Mouse (Mus musculus): Measurements from ENCODE around the gene Dnaic2.

Dnaic2 gene

GRCm38 (mm10) chr11:114740598-114740997 is 13.4 kb downstream of the Dnaic2 start:
- intact Hi-C loops (cut with DNase I), result no loop called here

GRCm38 (mm10) chr11:114741451-114741850 is 14.2 kb downstream of the Dnaic2 start:
- intact Hi-C loops (cut with DNase I), result no loop called here

DNA sequence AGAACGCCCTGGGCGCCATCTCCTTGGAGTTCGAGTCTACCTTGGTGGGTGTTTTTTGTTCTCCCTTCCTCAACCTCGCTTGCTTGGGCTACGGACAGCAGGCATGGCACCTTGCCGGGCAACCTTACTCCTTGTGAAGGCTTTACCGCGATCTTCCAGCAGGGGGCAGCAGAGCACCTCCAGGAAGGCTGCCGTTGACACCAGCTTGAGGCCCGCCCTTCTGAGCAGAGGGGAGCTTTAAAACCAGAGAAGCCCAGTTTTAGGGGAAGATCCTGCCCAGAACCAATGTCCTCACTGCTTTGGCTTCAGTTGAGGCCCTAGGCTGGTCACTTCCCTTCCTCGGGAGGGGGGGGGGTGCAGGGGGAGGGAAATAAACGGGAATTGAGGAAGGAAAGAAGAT is 17.9 kb downstream of the Dnaic2 start:
- intact Hi-C loops (cut with DNase I), result loop anchor here (1.0 to 5.0 kb wide), 2 partner anchors 44 to 167 kb away; no protein-coding TSS in a partner anchor

DNA sequence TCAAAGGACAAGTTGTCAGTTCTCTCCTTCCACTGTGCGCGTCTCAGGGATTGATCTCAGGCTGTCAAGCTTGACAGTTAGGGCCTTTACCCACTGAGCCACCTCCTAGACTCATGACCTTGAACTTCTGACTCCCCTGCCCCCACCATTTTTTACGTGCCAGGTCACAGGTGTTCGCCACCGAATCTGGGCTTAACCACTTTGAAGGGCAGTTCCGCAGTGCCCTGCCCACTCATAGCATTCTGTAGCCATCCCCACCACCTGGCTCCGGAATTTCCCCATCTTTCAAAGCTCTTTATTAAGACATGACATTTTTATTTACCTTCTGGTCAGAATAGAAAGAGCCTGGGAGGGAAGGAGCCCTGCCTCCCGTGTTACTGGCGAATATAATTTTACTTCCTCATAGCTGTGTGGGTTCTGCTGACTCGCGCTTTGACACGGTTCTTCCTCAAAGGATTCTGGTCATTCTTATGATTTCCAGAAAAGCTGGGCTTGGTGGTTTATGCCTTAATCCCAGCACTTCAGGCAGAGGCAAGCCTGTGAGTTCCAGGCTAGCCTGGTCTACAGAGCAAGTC is 20.4 kb downstream of the Dnaic2 start:
- intact Hi-C loops (cut with DNase I), result loop anchor here (5.0 kb wide), 1 partner anchor 165 kb away; no protein-coding TSS in a partner anchor

DNA sequence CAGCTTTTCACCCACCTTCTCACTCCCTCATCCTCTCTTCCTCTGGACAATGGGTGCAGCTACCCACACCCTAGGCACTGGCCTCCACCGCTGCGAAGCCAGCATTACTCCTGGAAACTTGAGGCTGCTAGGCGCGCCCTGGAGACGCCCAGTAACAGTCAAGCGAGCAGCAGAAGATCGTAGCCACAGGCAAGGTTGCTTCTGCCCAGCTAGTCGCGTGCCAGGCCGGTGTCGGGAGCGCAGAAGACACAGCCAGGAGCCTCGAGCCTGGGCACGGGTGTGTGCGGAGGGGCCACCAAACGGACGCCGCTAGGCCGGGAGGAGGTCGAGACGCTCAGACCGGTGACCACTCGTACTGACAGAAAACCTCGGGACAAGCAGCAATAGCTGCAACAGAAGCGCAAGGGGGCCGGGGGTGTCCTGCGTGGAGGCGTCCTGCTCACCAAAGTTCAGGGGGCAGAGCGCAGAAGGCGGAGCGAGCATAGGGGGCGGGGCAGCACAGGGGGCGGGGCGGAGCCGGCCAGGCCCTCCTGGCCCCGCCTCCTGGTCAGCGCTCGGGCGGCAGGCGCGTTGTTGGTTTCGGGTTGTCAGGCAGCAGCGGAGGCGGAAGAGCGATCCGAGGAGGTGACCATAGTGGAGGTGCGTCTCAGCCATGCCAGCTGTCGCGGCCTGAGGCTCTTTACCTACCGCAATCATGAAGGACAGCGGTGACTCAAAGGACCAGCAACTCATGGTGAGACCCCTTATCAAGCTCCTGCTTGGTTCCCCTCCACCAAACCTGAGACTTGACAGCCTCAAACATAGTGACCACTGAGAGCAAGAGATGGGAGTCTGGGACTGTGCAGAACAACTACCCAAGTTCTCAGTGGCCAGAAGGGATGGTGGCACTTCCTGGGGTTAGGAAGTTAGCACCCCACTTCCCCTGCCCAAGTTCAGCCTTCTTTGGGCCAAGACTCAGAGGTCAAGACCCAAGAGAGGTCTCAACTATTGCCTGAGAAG is 37.9 kb downstream of the Dnaic2 start, which contains the start of gene Kif19a:
Gene Kif19a, plus strand, starts transcription at position 569 of the 999 bp plus-strand sequence.
- intact Hi-C loops (cut with DNase I), result no loop called here

DNA sequence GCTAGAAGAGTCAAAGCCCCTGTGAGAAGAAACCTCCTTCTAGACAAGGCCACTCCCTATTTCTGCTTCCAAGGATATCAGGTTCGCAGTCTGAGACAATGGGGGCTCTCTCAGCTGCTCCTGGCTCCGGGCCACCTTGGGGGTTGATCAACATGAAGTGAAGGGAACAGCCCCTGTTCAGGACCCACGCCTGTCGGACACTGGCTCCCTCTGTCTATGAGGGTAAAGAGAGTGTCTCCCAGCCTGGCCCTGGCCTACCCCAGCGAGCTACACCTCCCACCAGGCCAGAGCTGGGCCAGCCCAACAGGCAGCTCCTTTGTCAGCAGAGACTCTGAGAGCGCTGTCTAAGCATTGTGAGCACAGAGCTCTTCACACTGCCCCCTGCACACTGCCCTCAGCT is 42.7 kb downstream of the Dnaic2 start:
- intact Hi-C loops (cut with DNase I), result no loop called here

- intact Hi-C loops (cut with DNase I), result no loop called here
These were observed 44.7 kb downstream of the Dnaic2 start for GRCm38 (mm10) chr11:114771896-114772295.

DNA sequence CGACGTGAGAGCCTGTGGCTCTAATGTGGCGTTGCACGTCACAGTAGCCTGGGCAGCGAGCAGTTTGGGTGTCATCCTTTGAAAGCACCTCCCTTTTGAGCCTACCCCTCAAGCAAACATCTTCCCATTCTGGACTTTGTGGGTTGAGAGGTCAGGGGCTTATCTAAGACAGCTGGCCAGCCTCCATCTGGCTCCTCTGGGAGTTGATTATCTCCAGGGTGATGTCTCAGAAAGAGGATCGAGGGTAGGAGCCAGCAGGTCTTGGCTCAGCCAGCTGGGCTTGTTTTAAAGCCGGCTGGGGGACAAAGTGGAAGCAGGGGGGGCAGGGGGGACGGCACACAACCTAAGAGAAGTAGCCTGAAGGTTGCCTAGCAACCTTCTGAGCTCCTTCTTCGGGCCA is 52.9 kb downstream of the Dnaic2 start:
- intact Hi-C loops (cut with DNase I), result no loop called here

DNA sequence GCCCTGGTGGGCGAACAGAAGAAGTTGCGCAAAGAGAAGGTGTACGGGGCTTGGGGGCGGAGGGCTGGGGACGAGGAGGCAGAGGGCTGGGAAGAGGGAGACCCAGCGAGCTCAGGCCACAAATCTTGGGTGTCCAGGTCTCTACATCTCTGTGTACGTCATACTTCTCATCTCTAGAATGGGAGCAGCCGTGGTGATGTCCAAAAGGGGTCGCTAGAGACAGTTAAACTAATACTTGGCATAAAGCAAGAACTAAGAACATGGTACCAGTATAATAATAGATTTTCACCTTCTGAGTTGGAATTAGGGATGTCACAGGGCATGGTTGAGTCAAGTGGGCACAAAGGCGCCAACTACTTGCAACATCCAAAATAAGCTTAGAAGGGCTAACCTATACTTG is 58.7 kb downstream of the Dnaic2 start:
- intact Hi-C loops (cut with DNase I), result no loop called here

DNA sequence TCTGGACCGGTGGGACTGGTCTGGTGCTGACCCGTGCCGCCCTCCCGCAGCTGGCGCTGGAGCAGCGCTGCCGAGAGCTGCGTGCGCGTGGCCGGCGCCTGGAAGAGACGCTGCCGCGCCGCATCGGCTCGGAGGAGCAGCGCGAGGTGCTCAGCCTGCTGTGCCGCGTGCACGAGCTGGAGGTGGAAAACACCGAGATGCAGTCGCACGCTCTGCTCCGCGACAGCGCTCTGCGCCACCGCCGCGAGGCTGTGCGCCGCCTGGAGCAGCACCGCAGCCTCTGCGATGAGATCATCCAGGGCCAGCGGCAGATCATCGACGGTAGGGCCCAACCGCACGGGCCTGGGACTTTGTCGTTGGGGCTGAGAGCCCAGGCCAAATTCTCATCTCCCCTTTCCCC is 59.1 kb downstream of the Dnaic2 start:
- intact Hi-C loops (cut with DNase I), result no loop called here

- intact Hi-C loops (cut with DNase I), result no loop called here
These were observed 60.4 kb downstream of the Dnaic2 start for GRCm38 (mm10) chr11:114787611-114788010.

DNA sequence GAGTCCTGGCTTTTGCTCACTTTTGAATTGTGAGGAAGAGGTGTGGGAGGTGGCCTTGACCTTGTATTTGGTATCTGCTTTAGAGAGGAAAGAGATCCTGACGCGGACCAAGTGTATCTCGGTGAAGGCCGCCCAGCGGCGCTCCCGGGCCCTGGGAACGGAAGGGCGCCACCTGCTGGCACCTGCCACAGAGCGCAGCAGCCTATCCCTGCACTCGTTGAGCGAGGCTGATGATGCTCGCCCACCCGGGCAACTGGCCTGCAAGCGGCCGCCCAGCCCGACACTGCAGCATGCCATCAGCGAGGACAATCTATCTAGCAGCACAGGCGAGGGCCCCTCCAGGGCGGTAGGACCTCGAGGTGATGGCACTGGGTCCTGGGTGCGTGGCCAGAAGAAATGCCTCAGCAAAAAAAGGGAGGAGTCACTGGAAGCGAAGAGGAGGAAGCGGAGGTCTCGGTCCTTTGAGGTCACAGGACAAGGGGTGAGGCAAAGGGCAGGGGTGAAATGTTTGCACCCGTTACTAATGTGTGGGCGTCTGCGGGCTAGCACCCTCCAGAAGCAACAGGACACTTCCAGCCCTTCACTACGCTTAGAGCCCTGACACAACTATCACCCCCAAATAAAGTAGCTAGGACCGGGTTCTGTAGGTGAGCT is 62.0 kb downstream of the Dnaic2 start:
- intact Hi-C loops (cut with DNase I), result loop anchor here (1.0 kb wide), 1 partner anchor 44 kb away; no protein-coding TSS in a partner anchor

GRCm38 (mm10) chr11:114789716-114790115 is 62.5 kb downstream of the Dnaic2 start:
- intact Hi-C loops (cut with DNase I), result loop anchor here (1.0 to 10.0 kb wide), 2 partner anchors 44 to 355 kb away; no protein-coding TSS in a partner anchor

GRCm38 (mm10) chr11:114790171-114790570 is 63.0 kb downstream of the Dnaic2 start:
- intact Hi-C loops (cut with DNase I), result loop anchor here (10.0 kb wide), 1 partner anchor 355 kb away; no protein-coding TSS in a partner anchor

DNA sequence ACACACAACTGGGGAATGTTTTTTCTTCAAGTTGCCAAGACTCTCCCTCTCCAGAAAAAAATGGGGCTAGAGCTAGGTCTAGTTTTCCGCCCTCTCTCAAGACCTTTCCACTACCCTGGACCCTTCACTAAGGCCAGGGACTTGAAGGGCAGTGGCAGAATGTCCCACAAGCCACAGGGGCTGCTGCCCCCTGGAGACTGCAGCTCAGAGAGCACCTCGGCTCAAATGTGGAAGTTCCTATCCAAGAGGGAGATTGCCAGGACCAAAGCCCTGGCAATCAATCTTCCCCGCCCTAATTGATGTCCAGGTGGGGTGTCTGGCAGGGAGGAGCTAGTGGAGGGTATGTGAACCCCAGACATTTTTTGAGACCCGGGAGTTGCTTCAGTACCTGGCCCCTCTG is 63.6 kb downstream of the Dnaic2 start:
- intact Hi-C loops (cut with DNase I), result loop anchor here (10.0 kb wide), 1 partner anchor 354 kb away; no protein-coding TSS in a partner anchor

DNA sequence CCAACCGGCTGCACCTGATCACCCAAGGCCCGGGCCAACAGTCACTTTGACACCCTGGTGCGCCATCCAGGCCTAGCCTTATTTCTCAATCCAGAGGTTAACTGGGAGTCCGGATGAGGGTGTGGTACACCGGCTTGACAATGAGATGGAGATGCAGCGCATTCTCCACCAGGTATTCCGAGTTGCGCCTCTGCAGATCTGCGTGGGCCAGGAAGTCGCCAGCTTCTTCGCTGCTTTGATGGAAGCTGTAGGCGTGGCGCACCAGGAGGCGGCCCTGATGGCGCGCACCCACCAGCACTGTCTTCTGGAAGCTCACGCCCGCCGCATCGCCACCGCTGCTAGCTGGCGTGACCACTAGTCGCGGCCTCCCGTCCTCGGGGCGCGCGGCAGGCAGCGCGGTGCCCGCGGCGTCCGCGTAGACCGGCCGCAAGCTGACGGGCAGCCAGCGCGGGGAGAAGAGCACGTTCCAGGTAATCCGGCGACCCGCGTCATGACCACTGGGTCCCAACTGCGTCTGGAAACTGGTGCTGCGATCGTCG is 64.2 kb downstream of the Dnaic2 start:
- intact Hi-C loops (cut with DNase I), result loop anchor here (10.0 kb wide), 1 partner anchor 353 kb away; no protein-coding TSS in a partner anchor

DNA sequence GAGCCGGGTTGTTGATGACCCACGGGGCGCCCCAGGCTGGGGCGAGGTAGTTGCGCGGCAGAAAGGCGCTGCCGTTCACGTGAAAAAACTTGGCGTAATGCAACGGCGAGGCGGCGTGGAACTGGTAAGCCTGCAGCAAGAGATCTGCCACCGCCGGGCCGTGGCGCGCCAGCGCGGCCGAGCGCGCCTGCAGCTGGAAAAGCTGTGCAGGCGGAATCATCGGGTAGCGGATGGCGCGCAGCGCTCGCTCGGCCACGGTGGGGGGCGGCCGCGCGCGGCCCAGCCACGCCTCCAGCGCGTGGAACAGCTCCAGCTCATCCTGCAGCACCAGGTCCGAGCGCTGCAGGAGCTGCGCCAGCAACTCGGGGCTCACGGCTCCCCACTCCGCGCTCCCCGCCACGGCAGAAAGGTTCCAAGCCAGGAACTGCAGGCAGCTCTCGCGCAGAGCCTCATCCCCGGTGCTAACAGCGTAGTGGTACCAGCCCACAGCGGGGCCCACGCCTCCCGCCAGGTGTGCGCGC is 64.7 kb downstream of the Dnaic2 start:
- intact Hi-C loops (cut with DNase I), result loop anchor here (10.0 kb wide), 1 partner anchor 353 kb away; no protein-coding TSS in a partner anchor

DNA sequence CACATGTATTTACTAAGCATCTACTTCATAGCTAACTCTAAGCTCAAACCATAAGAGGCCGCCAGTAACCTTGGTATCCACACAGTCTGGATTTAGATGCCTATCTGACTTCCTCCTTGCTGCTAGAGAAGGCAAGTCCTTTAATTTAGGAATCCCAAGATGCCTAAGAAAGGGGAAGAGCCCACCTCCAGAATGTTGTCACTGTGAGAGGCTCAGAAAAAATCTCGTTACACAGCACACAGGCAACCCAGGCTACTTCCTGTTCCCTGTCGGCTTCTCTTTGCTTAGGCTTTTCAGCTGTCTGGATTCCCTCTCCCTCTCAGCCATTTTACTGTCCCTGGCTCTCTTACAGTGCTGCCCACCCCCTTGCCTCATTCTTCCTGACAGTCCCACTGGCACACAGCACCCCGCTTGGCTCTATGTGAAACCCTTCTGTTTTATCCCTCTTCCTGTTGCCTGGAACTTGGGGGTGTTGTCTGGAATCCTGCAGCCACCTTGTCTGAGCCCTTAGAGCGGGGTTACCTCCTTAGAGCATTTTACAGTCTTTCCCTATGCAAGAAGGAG is 65.8 kb downstream of the Dnaic2 start:
- intact Hi-C loops (cut with DNase I), result loop anchor here (10.0 kb wide), 1 partner anchor 352 kb away; no protein-coding TSS in a partner anchor

DNA sequence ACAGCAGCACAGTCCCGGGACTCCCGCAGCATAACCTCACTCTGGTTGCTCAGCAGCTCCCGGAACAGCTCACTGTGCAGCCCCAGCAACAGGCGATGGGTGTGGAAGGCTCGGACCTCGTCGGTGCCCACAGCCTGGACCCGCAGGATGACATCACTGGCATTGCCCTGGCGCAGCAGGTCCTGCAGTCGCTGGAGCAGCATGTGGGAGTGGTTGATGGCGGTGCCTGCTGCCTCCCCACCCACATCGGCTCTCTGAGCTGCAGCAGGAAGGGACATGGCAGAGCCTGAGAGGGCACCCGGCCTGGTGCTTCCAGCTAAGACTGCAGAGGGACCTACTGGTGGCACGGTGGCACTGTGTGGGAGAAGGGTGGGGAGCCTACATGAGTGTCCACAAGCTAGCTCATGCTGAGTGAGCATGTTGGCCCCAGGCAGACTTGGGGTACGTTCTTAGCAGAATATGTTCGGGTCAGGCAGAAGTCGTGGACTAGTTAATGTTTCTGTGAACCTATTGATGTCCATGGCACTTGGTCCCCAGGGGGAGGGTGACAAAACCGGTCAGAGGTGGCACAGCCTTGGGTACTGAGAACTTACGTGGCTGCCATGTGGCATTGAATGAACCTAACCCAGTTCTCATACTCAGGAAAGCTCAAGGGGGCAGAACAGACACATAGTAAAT is 66.8 kb downstream of the Dnaic2 start:
- intact Hi-C loops (cut with DNase I), result loop anchor here (10.0 kb wide), 1 partner anchor 351 kb away; no protein-coding TSS in a partner anchor

DNA sequence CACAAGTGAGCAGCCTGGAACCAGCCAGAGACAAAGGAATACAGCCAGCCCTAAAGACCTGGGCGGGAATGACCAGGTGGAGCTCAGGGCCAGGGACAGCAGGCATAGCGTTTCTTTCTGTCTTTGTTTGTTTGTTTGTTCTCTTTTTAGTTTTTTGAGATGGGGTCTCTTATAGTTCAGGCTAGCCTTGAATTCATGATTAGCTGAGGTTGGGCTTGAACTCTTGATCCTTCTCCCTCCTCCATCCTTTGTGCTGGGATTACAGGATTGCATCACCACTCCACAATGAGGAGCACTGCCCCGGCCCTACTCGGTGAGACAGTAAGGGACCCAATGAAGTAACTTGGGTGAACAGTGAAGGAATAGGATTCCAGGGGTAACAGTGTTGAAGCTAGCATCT is 67.5 kb downstream of the Dnaic2 start:
- intact Hi-C loops (cut with DNase I), result loop anchor here (10.0 kb wide), 1 partner anchor 350 kb away; no protein-coding TSS in a partner anchor

All from adrenal gland (tissue).